11 mouse cellular contexts compared by ENCODE assay signal in genomic region chr11:82339921-82340401, GRCm38 (mm10). TPM values are rescaled to one million over a fixed set of nuclear protein-coding genes. Genes with fewer than 3 reads are reported as not detected.
DNase-seq lines count a peak whose midpoint lies in the region; ATAC-seq and TF ChIP-seq lines count a peak whose summit lies in the region.
"Had no signal": no experiment of that assay in that cellular context is flagged by ENCODE, and none has a peak within 500 bp of the region (broad histone marks: within the 10 kb centered on the region; RNA-seq: fewer than 3 reads in every experiment).

No protein-coding gene starts in this region.

- no peak overlapping the region for H3K4me2 ChIP-seq in midbrain, embryonic 15.5 days
- H3K4me2 ChIP-seq in heart, postnatal 0 days (ENCODE audit: low read depth, low read length): peak overlapping the region; percentile 21; the same call in 1 of the 2 replicates
- H3K4me2 ChIP-seq in forebrain, embryonic 11.5 days (ENCODE audit: low read depth, low read length, severe bottlenecking): no peak overlapping the region
- H3K4me2 ChIP-seq: midbrain, embryonic 12.5 days had no signal

- no peak for TF ChIP-seq CTCF in heart, postnatal 0 days (IDR thresholded peaks at IDR 0.05; ENCODE audit: low read depth)

- H3K9me3 ChIP-seq in midbrain, embryonic 10.5 days (replicated peaks): no peaks in the 10 kb centered on the region
- H3K9me3 ChIP-seq in midbrain, embryonic 15.5 days: no peaks in the 10 kb centered on the region
- H3K9me3 ChIP-seq in heart, postnatal 0 days (replicated peaks; ENCODE audit: control insufficient read depth, low read length): no peaks in the 10 kb centered on the region
- no peaks in the 10 kb centered on the region for H3K9me3 ChIP-seq in forebrain, embryonic 11.5 days (ENCODE audit: control insufficient read depth, low read length)
- H3K9me3 ChIP-seq: midbrain, embryonic 12.5 days had no signal

- no peak overlapping the region for H3K9ac ChIP-seq in midbrain, embryonic 15.5 days
- H3K9ac ChIP-seq in heart, postnatal 0 days (replicated peaks; ENCODE audit: low read depth, low read length): no peak overlapping the region
- H3K9ac ChIP-seq in forebrain, embryonic 11.5 days (ENCODE audit: low read length): no peak overlapping the region
- H3K9ac ChIP-seq: midbrain, embryonic 12.5 days had no signal

- WGBS in midbrain, embryonic 10.5 days: 53% methylated on average over 7 of the region's 7 CpGs
- 43% methylated on average over 7 of the region's 7 CpGs for WGBS in midbrain, embryonic 15.5 days
- 8% methylated on average over 7 of the region's 7 CpGs for WGBS in heart, postnatal 0 days
- 44% methylated on average over 7 of the region's 7 CpGs for WGBS in forebrain, embryonic 11.5 days

- no peak for ATAC-seq in midbrain, embryonic 15.5 days (replicated peaks)
- ATAC-seq in heart, postnatal 0 days (ENCODE audit: insufficient read depth, low read depth): peak; percentile 47
- ATAC-seq in forebrain, embryonic 11.5 days (replicated peaks; ENCODE audit: low FRiP score): no peak

- 0 out of 2 replicates have a peak overlapping the region, but pooled peaks have one; percentile 3 for H3K27ac ChIP-seq in midbrain, embryonic 10.5 days (replicated peaks)
- H3K27ac ChIP-seq in midbrain, embryonic 15.5 days: no peak overlapping the region
- peak overlapping the region; percentile 30; the same call in 1 of the 2 replicates for H3K27ac ChIP-seq in heart, postnatal 0 days (ENCODE audit: low read depth)
- no peak overlapping the region for H3K27ac ChIP-seq in forebrain, embryonic 11.5 days (ENCODE audit: low read depth, low read length)
- H3K27ac ChIP-seq: midbrain, embryonic 12.5 days had no signal

- H3K36me3 ChIP-seq in midbrain, embryonic 10.5 days: no peaks in the 10 kb centered on the region
- no peaks in the 10 kb centered on the region for H3K36me3 ChIP-seq in midbrain, embryonic 15.5 days (replicated peaks)
- no peaks in the 10 kb centered on the region for H3K36me3 ChIP-seq in heart, postnatal 0 days (replicated peaks; ENCODE audit: control insufficient read depth, insufficient read depth, low read length)
- H3K36me3 ChIP-seq in forebrain, embryonic 11.5 days (ENCODE audit: control insufficient read depth, insufficient read depth, low read length): no peaks in the 10 kb centered on the region
- H3K36me3 ChIP-seq: midbrain, embryonic 12.5 days had no signal

- no peaks in the 10 kb centered on the region for H3K27me3 ChIP-seq in midbrain, embryonic 10.5 days (ENCODE audit: low read depth, poor library complexity, severe bottlenecking)
- H3K27me3 ChIP-seq in midbrain, embryonic 15.5 days (replicated peaks): no peaks in the 10 kb centered on the region
- no peaks in the 10 kb centered on the region for H3K27me3 ChIP-seq in heart, postnatal 0 days (ENCODE audit: control insufficient read depth, insufficient read depth, low read length)
- no peaks in the 10 kb centered on the region for H3K27me3 ChIP-seq in forebrain, embryonic 11.5 days (ENCODE audit: control insufficient read depth, insufficient read depth, low read length)
- H3K27me3 ChIP-seq: midbrain, embryonic 12.5 days had no signal

- peaks cover 15% of the 10 kb centered on the region for H3K4me1 ChIP-seq in midbrain, embryonic 10.5 days
- peaks cover 3% of the 10 kb centered on the region; the same call in 1 of the 2 replicates for H3K4me1 ChIP-seq in midbrain, embryonic 15.5 days
- H3K4me1 ChIP-seq in heart, postnatal 0 days (ENCODE audit: control insufficient read depth, insufficient read depth): no peaks in the 10 kb centered on the region
- no peaks in the 10 kb centered on the region for H3K4me1 ChIP-seq in forebrain, embryonic 11.5 days (replicated peaks; ENCODE audit: control insufficient read depth, insufficient read depth, low read length)
- H3K4me1 ChIP-seq: midbrain, embryonic 12.5 days had no signal

- TF ChIP-seq EP300 in heart, postnatal 0 days (IDR thresholded peaks at IDR 0.05; ENCODE audit: low read depth): no peak

- no peak overlapping the region for H3K4me3 ChIP-seq in midbrain, embryonic 10.5 days
- no peak overlapping the region for H3K4me3 ChIP-seq in midbrain, embryonic 15.5 days
- H3K4me3 ChIP-seq in heart, postnatal 0 days (ENCODE audit: low read depth, low read length): no peak overlapping the region
- no peak overlapping the region for H3K4me3 ChIP-seq in forebrain, embryonic 11.5 days (ENCODE audit: low read depth, low read length)
- H3K4me3 ChIP-seq: midbrain, embryonic 12.5 days had no signal

- DNase-seq in midbrain, embryonic 10.5 days (ENCODE audit: low spot score): no peak
- DNase-seq in heart, postnatal 0 days (ENCODE audit: low spot score): peak; percentile 24
- peak; percentile 47 for DNase-seq in kidney, postnatal 10 days
- peak; percentile 2 for DNase-seq in ovary, postnatal 14 days (ENCODE audit: low spot score)
- DNase-seq in forebrain, embryonic 11.5 days (ENCODE audit: low spot score): no peak
- no peak for DNase-seq in right cerebral cortex, postnatal 4 days
- no peak for DNase-seq in layer of hippocampus, postnatal 36 days
- DNase-seq: thymus, postnatal 4 days had no signal

RNA-seq across cellular contexts. Expression of gene Ccl1, which starts 34.5 kb away (rescaled TPM):
- not detected in 2 replicates for polyA plus RNA-seq in midbrain, embryonic 10.5 days (2016; fragmentation: Nextera tagmentation; extraction: Ambion mirVana)
- polyA plus RNA-seq in midbrain, embryonic 15.5 days (2015; fragmentation: Nextera tagmentation; extraction: Ambion mirVana): 0.62 and 0.88 TPM in 2 replicates
- not detected in 2 replicates for total RNA-seq in heart, postnatal 0 days (2014; rRNA removed; ENCODE audit: low replicate concordance)
- polyA plus RNA-seq in heart, postnatal 0 days (2015; fragmentation: Nextera tagmentation; extraction: Ambion mirVana): not detected in 2 replicates
- polyA plus RNA-seq in forebrain, embryonic 11.5 days (2014; fragmentation: Nextera tagmentation; extraction: Ambion mirVana): not detected in 2 replicates
- not detected for total RNA-seq in layer of hippocampus, postnatal 36 days (2021)
- polyA plus RNA-seq: gonadal fat pad, adult 2 months; midbrain, embryonic 12.5 days had no signal

RNA-seq across cellular contexts. Expression of gene Tmem132e, which starts 48.7 kb away (rescaled TPM):
- 0.89 and 0.93 TPM in 2 replicates for polyA plus RNA-seq in midbrain, embryonic 10.5 days (2016; fragmentation: Nextera tagmentation; extraction: Ambion mirVana)
- 2.8 and 3.9 TPM in 2 replicates for polyA plus RNA-seq in midbrain, embryonic 15.5 days (2015; fragmentation: Nextera tagmentation; extraction: Ambion mirVana)
- 0.15 TPM in 1 of 2 replicates, not detected in the other for total RNA-seq in heart, postnatal 0 days (2014; rRNA removed; ENCODE audit: low replicate concordance)
- not detected in 2 replicates for polyA plus RNA-seq in heart, postnatal 0 days (2015; fragmentation: Nextera tagmentation; extraction: Ambion mirVana)
- polyA plus RNA-seq in forebrain, embryonic 11.5 days (2014; fragmentation: Nextera tagmentation; extraction: Ambion mirVana): 0.55 and 0.84 TPM in 2 replicates
- 1 to 10 TPM; 7.2 to 8.3 TPM for total RNA-seq in layer of hippocampus, postnatal 36 days (2021)

Comparison
In these comparisons a context has a peak if more than half of its experiments do, and no peak if none do; other contexts are left out.
1. H3K27ac ChIP-seq: peak in midbrain, embryonic 10.5 days (single experiment) and heart, postnatal 0 days (single experiment); none in midbrain, embryonic 15.5 days (single experiment) and forebrain, embryonic 11.5 days (single experiment).
2. DNase-seq: peak in heart, postnatal 0 days (single experiment), kidney, postnatal 10 days (single experiment) and ovary, postnatal 14 days (single experiment); none in midbrain, embryonic 10.5 days (single experiment), forebrain, embryonic 11.5 days (single experiment), right cerebral cortex, postnatal 4 days (single experiment) and layer of hippocampus, postnatal 36 days (0 of 2).